Mouse (Mus musculus): ENCODE measurements around the gene Ppp4r2.

The Ppp4r2 gene

DNA sequence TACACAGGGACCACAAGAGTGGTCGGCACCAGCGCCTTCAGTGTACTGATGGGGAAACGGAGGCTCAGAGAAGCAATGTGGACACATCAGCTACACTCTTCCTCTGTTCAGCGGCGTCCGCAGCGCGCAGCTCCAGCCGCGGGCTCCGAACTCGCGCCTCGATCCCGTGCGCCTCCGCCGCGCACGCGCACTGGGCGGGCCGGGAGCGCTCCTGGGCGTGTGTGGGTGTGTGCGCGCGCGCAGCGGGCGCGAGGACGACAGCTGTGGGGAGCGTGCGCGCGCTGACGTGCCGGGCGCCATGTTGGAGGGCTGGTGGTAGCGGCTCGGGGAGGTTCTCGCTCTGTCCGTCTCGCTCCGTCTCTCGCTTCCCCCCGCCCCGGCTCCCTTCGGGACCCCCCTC is at the start of gene Ppp4r2:
Gene Ppp4r2 (plus strand): TSS at position 268 of the 400 bp plus-strand sequence.
- DNase-seq: peak; percentile 96 to 97

DNA sequence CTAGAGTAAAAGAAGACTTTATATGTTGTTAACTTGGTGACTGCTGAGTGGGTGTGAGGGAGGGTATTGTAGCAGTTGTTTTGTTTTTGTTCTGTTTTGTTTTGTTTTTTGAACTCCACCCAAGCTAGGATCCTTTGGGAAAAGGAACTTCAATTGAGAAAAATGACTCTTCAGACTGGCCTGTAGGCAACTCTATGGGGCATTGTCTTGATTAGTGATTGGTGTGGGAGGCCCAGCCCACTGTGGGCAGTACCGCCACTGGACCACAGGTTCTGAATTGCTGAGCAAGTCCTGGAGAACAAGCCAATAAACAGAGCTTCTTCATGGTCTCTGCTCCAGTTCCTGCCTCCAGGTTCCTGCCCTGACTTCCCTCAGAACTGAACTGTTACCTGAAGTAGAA is 45.7 kb upstream of the Ppp4r2 start:
- DNase-seq: no peak

DNA sequence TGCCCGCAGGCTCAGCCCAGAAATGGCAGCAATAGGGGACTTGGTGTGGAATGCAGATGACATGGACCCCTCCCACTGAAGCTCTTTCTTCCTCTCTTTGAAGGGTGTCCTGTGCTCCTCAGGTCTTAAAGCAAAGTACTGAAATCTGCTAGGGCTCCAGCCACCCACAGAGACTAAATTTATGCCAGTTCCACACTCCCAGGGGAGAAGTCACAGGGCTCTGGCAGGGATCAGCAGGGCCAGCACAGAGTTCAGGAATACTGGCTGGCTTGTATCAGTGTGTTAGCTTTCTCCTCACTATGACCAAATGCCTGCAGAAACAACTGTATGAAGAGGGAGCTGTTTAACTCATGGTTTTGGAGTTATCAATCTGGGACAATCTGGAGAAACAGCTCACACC is 44.3 kb upstream of the Ppp4r2 start:
- DNase-seq: no peak

DNA sequence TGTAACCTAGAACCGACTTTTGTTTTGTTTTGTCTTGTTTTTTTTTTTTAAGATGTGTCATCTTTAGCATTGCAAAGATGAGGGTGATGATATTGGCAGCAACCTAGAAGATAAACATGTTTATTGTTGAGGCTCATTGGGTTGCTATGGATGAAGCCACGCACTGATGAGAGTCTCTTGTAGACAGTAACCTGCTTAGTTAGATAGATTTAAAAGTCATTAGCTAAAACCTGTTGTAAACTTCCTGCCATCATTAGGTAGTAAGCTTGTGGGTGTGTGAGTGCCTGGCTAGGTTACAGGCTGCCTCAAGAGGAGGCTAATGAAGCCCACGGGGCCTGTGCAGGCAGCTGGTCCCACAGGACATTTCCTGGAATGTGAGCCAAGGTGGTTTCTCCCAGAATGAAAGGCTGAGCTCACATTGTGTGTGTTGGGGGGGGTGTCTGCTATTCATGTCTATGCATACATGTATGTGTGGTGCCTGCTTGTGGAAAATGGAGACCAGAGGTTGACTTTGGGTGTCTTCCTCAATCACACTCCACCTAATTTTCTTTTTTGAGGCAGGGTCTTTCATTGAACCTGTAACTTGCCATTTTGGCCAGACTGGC is 41.3 kb upstream of the Ppp4r2 start:
- no peak for DNase-seq

DNA sequence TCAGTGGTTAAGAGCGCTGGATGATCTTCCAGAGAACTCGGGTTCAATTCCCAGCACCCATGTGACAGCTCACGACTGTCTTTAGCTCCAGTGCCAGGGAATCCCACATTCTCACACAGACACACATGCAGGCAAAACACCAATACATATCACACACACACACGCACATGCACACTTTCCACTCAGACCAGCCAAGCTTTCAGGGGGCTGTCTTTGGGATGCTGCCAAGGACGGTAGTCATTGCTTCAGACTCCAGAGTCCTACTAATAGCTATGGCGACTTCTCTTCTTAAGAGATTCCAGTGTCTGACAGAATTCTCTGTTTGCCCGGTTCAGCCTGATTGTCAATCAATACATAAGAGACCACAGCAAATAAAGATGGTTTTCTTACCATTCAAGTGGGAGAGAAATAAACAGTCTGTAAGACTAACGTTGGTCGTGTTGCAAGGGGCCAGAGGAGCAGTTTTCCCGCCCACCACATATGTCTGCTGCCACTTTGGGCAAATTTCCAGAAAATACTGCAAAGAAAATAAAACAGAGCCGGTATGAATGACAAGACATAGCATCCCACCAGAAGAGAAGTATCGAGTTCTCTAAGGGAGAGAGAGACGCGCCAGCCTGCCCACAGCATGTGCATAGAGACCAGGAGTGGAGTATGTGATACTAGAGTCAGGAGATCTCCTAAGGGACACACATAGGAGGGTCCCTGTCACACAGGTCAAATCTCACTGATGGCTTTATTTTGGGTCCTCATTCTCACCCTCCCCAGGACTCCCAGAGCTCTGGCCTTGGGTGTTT is 40.3 kb upstream of the Ppp4r2 start:
- DNase-seq: peak; percentile 19 to 25

DNA sequence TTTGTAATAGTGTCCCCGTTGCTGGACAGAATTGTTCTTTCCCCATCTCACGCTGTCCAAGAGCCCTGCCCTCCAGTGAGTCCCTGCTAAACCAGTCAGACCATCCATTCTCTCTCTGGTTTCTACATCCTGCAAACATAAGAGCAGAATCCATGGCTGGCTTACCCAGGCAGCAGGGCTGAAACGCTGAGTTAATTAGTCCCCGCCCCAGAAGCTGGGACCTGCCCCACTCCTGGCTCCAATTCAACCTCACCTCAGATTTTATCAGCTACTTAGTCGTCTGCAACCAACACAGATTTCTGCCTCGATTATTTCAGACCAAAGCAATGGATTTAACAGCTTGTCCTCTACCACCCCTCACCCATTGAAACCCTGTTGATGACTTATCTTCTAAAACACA is 37.6 kb upstream of the Ppp4r2 start:
- DNase-seq: peak; percentile 23 to 30

DNA sequence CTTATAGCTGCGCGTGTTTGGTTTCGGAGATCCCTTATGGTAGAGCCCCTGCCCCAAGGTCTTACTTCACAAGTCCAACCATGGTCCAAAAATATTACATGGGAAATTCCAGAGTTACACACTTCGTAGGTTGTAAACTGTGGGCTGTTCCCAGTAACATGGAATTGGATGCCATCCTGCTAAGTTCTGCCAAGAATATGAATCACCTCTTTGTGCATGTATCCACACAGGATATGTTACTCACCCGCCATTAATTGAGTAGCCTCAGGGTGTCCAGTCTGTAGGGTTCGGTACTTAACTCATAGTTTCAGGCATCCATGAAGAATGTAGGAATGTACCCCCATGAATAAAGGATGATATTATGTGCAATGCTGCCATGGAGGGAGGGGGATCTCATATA is 34.1 kb upstream of the Ppp4r2 start:
- DNase-seq: no peak

DNA sequence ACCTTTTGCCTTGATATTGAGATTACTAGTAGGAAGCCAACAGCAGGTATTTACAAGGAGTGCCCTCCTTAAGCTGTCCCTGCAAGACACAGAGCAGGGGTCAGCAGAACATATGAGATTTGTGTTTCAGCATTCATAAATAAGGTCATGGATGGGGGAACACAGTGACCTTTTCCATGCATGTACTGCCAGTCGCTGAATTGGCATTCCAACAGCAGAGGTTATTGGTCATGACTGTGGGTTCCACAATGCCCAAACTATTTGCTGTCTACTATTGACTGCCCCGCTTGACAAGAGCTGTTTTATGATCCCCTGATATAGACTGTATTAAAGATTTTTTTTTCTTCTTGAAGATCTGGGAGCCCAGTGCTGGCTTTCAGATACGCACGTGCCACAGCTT is 33.7 kb upstream of the Ppp4r2 start:
- no peak for DNase-seq

DNA sequence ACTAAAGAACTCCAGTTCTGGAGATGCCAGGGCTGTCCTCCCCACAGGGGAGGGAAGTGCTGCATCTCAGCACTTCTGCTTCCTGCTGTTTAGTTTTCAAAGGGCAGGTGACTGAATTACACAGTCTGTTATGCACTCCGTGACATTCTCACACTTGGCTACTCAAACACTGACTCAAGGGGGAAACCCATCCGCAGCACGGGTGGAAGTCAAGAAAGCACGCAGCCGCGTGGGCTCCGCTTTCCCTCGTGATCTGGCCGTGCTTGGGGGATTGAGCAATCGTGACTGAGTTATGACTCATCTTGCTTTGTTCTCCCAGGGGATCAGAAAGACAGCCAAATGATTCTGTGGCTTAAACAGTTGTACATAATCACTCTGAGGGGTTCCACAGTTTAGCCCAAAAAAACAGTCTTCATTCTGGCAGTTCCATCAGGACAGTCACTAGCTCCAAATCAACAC is 32.9 kb upstream of the Ppp4r2 start:
- DNase-seq: peak; percentile 42 to 44

DNA sequence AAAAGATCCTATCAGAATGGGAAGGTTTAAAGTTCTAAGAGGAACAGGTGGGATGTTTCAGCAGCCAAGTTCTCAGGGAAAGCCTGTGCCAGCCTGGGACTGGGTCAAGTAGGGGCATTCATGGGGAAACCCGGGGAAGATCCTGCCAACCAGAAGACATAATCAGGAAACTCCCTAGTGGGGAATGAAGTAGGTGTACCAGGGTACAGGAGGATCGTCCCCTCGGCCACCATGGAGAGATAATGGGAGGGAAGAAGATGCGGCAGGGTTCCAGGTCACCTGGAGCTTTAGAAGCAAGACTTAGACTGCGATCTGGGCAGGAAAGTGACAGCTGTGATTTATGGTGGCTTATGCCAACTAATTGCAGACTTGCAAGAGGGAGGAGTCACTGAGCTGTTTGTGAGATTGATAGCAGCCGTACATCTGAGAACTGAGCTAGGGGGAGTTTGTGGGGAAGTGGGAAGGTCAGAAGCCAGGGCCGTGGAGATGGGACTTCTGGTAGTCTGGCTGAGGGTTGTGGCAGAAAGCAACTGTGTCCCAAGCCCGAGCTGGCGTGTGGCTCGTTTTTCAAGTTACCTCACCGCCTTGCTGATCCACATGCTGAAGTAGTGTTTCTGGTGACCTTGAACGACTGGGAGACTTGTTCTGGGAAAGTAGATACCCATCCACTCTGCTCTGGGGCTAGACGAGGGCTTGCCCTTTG is 30.9 kb upstream of the Ppp4r2 start:
- peak; percentile 59 to 61 for DNase-seq

DNA sequence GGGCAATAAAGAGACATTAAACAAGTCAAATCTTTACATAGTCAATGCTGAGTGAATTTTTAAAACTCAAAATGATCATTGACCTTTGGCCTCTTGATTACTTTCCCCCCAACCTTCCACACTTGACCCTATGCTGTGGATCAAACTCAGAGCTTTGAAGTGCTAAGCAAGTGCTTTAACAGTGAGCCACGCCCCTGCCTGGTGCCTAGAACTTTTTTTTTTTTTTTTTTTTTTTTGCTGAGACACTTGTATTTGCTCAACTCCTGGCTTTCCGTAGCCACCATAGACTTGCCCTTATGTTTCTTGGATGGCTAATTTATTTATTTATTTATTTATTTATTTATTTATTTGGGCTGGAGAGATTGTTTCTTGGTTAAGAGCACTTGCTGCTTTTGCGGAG is 30.2 kb upstream of the Ppp4r2 start:
- DNase-seq: no peak

DNA sequence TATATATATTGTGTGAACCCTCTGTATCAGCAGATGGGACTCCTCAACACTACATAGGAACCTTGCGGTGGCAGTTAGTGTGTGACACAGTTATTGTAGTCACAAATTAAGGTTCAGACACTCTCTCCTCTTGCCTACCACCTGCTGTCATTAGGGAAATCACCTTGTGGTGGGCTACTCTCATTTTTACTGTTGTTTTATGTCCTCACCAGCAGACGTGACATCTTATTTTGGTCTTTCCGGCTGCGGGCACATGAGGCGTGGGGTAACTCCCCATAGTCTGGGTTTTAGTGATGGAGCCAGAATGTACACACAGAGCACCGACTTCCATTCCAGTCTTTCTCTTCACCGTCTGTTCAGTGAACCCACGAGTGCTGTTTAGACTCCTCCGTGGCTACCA is 26.2 kb upstream of the Ppp4r2 start:
- DNase-seq: no peak

DNA sequence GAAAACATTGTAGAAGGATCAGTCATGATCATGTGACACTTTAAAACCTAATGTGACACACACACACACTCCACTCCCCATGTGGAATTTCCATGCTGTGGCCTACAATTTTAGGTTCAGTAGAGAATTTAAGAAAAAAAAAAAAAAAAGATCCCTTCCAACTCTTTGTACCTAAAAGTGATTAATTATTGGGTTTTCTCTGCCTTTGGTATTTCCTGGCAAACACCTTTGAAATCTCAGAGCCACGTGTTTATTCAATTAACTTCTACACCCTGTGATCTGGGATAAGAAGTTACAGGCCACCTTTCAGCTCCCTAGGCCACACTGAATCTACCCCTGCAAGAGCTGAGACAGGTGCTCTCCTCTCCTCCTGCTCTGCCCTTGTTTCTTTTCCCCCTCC is 25.7 kb upstream of the Ppp4r2 start:
- no peak for DNase-seq

DNA sequence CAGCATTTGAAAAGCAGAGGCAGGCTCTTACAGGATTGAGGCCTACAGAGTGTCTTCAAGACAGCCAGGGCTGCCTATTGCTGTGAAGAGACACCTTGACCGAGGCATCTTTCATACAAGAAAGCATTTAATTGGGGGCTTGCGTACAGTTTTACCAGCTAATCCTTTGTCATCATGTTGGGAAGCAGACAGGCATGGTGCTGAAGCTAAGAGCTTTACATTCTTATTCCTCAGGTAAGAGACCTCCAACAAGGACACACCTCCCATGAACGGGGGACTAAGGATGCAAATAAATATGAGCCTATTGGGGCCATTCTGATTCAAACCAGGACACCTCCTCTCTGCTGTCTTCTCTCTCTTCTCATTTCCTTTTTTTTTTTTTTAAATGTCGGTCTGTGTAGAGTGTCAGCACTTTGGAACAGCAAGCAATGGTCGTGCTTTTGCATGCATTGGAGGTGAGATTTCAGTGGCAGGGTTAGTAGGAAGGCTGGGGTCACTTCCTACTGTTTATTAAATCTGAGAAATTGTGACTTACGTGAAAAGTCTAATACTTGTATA is 25.1 kb upstream of the Ppp4r2 start:
- DNase-seq: no peak

DNA sequence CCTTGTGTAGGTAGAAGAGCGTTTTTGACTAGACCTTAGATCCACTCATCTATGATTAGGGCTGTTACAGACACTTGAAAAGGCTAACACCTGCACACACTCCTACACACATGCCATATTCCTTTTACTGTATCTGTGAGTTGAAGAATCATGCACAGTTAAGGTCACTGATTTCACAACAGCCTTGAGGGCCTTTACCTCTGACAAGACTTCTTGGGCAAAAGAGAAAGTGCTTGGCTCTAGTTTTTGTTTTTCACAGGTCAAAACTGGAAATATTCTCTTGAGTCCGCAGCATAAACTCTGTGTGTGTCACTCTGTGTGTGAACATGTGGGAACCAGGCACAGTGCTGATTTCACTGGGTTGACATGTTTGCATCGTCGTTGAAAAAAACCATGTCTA is 23.3 kb upstream of the Ppp4r2 start:
- no peak for DNase-seq

DNA sequence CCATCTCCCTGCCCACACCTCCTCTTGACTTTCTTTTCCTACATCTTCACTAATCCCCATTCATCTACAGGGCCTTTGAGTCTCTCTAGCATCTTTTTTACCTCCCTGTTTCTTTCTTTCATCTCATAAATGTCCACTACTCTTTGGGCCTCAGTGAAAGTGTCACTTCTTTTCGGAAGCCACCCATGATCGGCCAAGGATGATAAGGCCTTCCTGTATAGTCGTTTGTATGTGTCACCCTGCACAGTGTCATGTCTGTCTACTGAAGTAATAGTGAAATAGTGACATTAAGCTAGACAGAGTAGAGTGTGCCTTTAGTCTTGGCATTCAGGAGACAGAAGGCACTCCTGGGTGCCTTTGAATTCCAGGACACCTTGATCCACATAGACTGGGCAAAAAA is 21.7 kb upstream of the Ppp4r2 start:
- no peak for DNase-seq

DNA sequence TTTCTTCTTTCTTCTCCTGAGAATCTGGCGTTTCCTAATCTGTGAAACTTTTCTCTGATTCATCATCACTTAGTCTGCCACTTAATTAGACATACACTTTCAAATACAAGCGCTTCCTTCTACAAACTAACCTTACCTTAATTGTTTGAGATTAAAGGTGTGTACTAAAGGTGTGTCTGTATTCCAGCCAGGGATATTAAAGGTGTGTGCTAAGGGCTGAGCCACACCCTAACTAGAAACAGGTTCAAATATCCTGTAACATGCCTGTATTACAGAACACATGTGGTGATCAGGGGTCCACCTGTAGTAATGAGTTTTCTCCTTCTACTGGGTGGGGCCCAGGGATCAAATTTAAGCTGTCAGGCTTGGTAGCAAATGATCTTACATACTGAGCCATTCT is 12.1 kb upstream of the Ppp4r2 start:
- no peak for DNase-seq

DNA sequence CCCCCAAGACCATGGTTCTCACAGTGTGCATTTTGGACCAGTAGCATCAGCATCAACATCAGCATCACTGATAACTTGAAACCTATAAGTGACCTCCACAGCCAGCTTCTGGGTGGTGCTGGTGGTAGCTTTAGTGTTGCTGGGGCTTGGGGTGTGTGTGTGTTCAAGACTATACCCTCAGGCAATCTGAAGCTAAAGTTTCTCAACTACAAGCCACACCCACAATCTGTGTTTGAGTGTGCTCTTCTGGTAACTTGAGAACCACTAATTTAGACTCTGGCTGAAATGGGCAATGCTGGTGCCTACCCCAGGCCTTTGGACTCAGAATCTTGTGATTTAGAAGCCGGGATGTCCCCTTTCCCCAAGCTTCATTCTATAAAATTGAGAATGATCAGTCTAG is 10.1 kb upstream of the Ppp4r2 start:
- no peak for DNase-seq

DNA sequence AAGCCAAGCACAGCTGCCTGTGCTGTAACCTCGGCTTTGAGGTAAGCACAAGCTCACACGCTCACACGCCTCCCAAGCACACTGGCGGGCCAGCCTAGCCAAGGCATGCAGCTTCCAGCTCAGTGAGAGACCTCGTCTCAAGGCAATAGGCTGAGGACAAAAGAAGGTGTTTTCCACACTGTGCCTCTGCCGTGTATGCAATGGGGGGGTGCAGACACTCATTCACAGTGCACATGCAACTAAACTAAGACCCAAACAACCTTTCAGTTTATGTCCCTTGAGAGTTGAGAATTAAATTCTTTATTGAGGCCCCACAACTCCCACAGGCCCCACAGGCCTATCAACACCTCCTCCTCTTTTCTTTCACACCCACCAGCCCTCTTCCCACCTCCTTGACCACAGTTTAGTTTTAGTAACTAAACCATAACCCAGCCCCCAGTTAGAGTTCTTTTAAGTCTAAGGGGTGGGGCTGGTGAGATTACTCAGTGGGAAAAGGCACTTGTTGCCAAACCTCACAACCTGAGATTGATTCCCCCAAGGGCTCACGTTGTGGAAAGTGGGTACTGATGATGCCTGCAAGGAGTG is 8.9 kb upstream of the Ppp4r2 start:
- no peak for DNase-seq

DNA sequence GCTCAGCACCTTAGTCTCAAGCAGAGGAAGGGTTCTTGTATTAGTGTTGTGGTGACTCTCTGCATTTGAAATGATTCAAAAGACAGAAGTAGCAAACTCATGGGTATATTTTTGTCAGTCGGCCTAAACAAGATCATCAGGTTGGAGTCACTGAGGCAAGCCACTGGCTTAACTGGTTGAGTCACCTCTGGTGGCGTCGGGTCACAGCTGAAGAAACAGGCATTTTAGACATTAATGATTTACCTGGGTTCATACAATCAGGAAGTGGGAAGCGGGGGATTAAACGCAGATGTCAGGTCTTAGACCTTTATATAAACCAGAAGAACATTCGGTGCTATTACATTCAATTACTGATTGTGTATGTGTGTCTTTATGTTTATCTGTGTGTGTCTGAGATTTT is 7.4 kb upstream of the Ppp4r2 start:
- no peak for DNase-seq

DNA sequence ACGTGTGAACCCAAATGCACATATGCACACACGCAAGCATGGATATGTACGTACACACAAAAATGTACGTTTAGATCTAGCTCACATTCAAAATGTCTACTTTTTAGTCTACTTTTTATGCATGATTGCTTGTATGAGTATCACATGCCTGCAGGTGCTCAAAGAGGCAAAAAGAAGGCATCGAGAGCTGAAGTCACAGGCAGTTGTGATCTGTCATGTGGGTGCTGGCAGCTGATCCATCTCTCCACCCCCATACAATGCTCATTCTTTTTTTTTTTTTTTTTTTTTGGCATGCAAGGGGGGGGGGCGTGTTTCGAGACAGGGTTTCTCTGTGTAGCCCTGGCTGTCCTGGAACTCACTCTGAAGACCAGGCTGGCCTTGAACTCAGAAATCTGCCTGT is 4.9 kb upstream of the Ppp4r2 start:
- no peak for DNase-seq

DNA sequence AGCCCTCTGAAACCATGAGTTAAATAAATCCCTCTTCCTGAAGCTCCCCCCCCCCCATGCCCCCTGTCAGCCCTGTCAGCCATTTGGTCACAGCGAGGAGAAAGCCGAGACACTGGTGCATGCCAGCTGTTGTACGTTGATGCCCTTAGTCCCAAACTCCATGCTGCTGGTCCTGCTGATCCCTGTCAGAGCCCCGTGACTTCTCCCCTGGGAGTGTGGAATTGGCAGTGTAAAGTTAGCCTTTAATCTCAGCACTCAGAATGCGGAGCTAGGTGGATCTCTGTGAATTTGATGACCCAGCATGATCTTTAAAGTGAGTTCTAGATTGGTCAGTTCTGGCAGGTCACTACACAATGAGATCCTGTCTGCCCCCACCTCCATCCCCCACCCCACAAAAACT is 3.7 kb upstream of the Ppp4r2 start:
- DNase-seq: no peak

DNA sequence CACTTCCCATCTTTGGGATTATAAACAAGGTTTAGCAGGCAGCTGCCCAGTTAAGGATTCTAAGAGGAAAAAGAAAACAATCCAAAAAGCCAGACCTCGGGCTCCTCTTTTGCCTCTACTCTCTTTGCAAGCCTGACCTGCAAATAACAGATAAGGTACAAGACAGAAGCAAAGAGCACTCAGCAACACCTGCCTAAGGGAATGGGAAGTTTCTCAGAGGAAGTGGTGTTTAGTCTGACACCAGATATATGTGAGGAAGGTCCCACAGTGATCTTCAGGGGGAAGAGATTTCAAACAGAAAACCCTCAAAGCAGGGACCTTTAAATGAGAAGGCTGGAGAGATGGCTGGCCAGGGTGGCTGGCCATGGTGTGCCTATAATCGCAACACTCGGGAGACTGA is 2.2 kb upstream of the Ppp4r2 start:
- no peak for DNase-seq

Data from cerebellum, postnatal 10 days (tissue).